Mouse (Mus musculus) retina, adult 2 months (tissue): ENCODE data around the gene Dynlrb1.

Experiments used
- DNase-seq: peaks from one replicate; pipeline ENCODE4 v3.0.0-alpha.2; 2012; ENCODE audit warnings: low read depth, low spot score

Gene Dynlrb1

DNA sequence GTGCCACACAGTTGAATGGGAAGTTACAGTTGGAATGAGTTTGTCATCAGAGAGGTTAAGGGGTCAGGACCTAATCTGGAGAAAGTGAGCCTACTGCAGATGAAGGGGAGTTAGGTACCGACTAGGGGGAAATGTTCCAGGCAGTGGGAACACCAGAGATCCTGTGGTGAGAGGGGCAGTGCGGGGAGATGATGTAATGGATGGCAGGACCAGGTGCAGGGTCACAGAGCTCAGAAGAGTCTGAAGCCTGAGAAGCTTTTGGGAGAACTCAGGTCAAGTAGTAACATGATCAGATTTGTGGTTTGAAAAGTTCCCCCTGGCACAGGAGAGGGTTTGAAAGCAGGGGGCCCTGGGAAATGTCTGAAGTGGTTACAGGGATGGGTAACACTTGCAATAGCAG, 43.8 kb downstream of the Dynlrb1 start:
- DNase-seq = no peak

DNA sequence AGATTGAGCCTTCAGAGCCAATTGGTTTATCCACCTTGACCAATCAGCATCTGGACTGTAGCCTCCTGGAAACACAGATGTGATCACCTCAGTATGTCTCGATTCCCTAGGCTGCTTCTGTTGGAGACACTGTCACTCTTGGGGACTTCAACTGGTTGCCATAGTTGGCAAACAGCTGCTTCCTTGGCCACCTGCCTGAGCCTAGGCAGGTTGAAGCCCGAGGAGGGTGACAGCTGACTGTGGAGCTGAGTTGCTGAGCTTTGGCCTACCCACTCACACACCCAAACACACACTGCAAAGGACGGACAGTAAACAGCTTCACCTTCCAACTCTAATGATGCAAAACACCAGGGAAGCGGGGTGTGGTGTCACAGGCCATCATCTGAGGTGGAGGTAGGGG, 47.5 kb downstream of the Dynlrb1 start:
- DNase-seq = no peak

DNA sequence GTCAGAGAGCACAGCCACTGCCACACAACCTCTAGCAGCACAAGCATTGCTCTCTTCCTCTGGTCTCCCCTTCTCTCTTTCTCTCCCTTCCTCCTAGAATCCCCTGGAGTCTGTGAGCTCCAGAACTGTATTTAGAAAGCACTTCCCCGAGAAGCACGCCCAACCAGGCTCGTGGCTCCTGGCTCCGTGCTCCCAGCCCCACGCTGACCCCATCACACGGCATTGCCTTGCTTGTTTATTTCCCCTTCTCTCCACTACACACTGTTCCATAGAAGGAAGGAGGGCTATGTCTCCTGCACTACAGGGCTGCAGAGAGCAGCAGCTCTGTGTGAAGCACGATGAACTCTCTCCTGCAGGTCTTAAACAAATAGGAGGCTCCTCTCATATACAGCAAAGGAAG, 48.3 kb downstream of the Dynlrb1 start:
- DNase-seq = no peak

DNA sequence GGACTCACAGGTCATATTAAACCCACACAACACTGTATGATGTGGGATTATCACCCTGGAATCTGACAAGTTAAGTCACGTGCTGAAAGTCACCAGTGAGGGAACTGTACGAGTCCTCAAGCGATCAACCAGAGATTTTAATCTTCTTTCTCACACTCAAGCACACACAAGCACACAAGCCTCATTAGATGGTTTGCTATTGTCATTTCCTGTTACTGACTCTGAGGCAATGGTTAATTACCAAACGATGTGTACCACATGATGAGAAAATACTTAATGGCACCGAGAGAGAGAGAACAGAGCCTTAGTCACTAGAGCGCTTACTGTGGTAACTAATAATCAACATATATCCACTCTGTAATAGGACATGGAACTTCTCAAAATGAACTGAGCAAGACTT, 49.4 kb downstream of the Dynlrb1 start:
- DNase-seq = no peak

DNA sequence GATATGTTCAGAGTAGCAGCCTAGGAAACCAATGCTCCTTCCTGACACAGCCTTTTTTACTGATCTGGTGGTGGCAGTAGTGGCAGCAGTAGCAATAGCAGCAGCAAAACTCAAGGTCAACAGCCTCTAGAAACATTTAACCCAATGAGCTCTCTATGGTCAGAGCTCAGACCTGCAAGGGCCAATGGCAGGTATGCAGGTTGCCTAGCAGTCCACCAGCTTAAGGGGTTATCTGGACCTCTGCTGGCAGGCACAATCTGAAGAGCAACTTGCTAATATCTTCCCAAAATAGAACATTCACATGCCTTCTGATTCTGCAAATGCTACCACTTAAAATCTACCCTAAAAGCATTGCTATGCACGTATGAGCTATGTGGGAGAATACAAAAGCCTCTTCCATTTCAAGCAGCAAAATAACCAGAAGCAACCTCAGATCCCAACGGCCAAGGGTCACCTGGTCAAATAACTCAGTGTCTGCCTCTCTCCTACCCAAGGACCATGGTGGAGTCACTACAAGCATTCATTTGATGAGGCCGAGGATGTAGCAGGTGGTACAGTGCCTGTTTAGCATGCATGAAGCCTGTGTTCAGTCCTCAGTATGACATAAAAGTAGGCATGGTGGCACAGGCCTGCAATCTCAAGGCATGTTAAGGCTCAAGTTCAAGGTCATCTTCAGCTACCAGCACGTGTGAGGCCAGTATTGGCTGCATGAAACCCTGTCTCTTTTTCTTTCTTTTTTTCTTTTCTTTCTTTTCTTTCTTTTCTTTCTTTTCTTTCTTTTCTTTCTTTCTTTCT, 51.3 kb downstream of the Dynlrb1 start:
- DNase-seq = no peak

DNA sequence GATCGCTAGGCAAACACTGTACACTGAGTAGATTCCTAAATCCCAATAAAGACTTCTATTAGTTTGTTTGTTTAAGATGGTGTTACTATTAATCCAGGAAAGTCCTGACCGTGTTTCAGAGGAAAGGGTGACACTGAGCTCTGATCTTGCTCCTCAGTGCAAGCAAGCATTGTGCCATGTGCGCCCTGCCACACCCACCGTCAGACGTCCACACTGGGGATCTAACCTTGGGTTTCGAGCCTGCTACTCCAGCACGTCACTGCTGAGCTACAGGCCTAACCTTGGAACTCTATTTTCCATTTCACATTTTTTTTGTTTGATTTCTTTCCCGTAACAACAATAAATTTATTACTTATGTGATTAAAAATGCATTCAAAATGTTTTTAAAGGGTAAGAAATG, 53.7 kb downstream of the Dynlrb1 start:
- no peak for DNase-seq

DNA sequence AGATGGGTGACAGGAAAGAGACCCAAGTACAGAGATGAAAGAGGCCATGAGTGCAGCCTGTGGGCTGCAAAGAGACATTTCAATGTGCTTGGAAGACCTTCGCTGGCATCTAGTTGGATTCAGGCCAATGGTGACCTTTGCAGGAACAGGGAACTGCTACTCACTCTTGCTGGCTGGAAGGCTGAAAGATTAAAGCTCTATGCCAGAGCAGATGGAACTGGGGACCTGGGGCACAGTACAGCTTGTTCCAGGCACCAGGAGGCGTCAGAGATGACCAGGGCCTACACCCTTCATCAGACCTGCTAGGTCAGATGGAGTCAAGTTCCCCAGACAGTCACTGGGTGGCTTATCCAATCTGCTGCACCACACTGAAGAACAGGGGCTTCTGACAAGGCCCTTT, 57.0 kb downstream of the Dynlrb1 start:
- DNase-seq = no peak

DNA sequence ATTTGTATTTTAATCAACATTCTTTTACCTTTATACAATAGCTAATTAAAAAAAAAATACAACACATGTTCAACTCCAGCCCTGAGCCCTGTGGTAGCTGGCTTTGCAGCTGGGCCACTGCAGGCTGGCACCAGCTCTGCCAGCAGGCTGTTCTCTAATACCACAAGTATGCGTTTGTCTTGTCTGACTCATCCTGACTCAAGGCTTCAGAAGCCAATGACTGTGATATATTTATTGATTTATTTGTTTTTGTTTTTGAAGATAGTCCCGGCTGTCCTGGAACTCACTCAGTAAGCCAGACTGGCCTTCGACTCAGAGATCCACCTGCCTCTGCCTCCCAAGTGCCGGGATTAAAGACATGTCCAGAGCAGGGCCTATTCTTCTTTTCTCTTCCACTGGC, 57.6 kb downstream of the Dynlrb1 start:
- DNase-seq = no peak

DNA sequence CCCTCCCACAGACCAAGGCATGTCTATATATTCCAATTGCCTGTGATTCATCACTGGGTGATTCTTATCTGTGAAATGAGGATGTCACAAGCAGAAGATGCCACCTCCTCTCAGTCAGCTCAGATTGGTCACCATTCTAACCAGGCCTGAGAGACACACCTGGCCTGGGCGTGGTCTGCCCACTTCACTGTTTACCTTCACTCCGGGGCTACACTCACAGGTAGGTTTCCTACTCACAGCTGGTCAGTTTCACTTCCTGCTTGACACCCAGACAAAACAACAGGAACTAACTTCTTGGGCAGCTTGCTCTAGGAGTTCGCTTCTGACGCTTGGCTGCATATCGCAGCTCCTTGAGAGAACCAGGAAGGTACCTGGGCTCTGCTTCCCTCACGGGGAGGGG, 59.1 kb downstream of the Dynlrb1 start:
- DNase-seq = no peak

DNA sequence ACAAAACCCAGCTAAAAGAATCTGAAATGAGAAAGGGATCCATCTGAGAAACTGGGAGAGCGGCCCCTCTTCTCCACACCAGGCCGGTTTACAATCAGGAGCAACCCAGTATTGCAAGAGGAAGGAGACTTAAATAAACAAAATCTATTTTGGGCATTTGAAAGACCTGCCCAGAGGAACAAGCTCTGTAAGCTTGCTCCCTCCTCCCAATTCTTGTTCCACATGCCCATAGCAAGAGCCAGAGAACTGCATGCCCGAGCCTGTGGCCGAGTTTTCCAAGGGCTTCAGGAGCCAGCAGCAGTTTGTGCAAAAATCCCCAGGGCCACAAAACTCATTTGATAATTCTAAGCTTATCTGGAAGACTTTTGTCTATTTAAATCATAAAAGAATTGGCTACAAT, 63.2 kb downstream of the Dynlrb1 start:
- DNase-seq = no peak
